Mouse (Mus musculus): ENCODE measurements around the gene 1700069L16Rik. TPM values are rescaled to one million over a fixed set of nuclear protein-coding genes. Genes with fewer than 3 reads are reported as not detected.

Gene 1700069L16Rik
- not detected in 2 replicates for polyA plus RNA-seq (2014; fragmentation: Nextera tagmentation; extraction: Ambion mirVana)

- peak; percentile 70; the same call in 1 of the 2 replicates for ATAC-seq (ENCODE audit: low read depth)
- Histone ChIP-seq H3K9me3 (ENCODE audit: control insufficient read depth, low read length) (no peaks in the 10 kb centered on the region), H3K4me3 (ENCODE audit: low read depth, low read length) (no peak within 1 kb of the TSS), H3K4me1 (ENCODE audit: control insufficient read depth, insufficient read depth, low read length) (no peaks in the 10 kb centered on the region), H3K27ac (ENCODE audit: low read depth, low read length) (no peak within 1 kb of the TSS), H3K36me3 (ENCODE audit: control insufficient read depth, insufficient read depth, low read length) (no peaks in the 10 kb centered on the region), H3K9ac (replicated peaks; ENCODE audit: low read depth, low read length) (no peak within 1 kb of the TSS), H3K4me2 (ENCODE audit: low read depth, low read length) (no peak within 1 kb of the TSS), H3K27me3 (ENCODE audit: control insufficient read depth, insufficient read depth, low read length) (no peaks in the 10 kb centered on the region)
- 3% methylated on average over 15 of the region's 15 CpGs for WGBS
These were observed at the start of gene 1700069L16Rik for GRCm38 (mm10) chr5:113724446-113724845. Gene 1700069L16Rik (minus strand): TSS chr5:113724772.

- H3K9ac ChIP-seq (replicated peaks; ENCODE audit: low read depth, low read length): no peak overlapping the region
These were observed 49.1 kb upstream of the 1700069L16Rik start for GRCm38 (mm10) chr5:113773664-113774063.

GRCm38 (mm10) chr5:113772905-113773519, 48.4 kb upstream of the 1700069L16Rik start:
- H3K4me1 ChIP-seq (ENCODE audit: control insufficient read depth, insufficient read depth, low read length): peaks cover 22% of the 10 kb centered on the region; the same call in 1 of the 2 replicates
- peak overlapping the region; percentile 98 for H3K4me3 ChIP-seq (ENCODE audit: low read depth, low read length)
- peak overlapping the region; percentile 93 for H3K9ac ChIP-seq (replicated peaks; ENCODE audit: low read depth, low read length)
- peak overlapping the region; percentile 99 for H3K27ac ChIP-seq (ENCODE audit: low read depth, low read length)
- H3K27me3 ChIP-seq (ENCODE audit: control insufficient read depth, insufficient read depth, low read length): no peaks in the 10 kb centered on the region
- peaks cover 19% of the 10 kb centered on the region for H3K36me3 ChIP-seq (ENCODE audit: control insufficient read depth, insufficient read depth, low read length)
- H3K9me3 ChIP-seq (ENCODE audit: control insufficient read depth, low read length): no peaks in the 10 kb centered on the region
- peak; percentile 16 for ATAC-seq (ENCODE audit: low read depth)
- 3% methylated on average over 28 of the region's 38 CpGs for WGBS
- peak overlapping the region; percentile 85 for H3K4me2 ChIP-seq (ENCODE audit: low read depth, low read length)

More at GRCm38 (mm10) chr5:113773664-113774063, 49.1 kb upstream of the 1700069L16Rik start:
- no peaks in the 10 kb centered on the region for H3K27me3 ChIP-seq (ENCODE audit: control insufficient read depth, insufficient read depth, low read length)
- 2% methylated on average over 7 of the region's 7 CpGs for WGBS
- peaks cover 22% of the 10 kb centered on the region; the same call in 1 of the 2 replicates for H3K4me1 ChIP-seq (ENCODE audit: control insufficient read depth, insufficient read depth, low read length)
- ATAC-seq (ENCODE audit: low read depth): no peak
- no peaks in the 10 kb centered on the region for H3K9me3 ChIP-seq (ENCODE audit: control insufficient read depth, low read length)
- H3K4me3 ChIP-seq (ENCODE audit: low read depth, low read length): peak overlapping the region; percentile 98
- peak overlapping the region; percentile 85 for H3K4me2 ChIP-seq (ENCODE audit: low read depth, low read length)
- H3K27ac ChIP-seq (ENCODE audit: low read depth, low read length): no peak overlapping the region
- H3K36me3 ChIP-seq (ENCODE audit: control insufficient read depth, insufficient read depth, low read length): peaks cover 19% of the 10 kb centered on the region

GRCm38 (mm10) chr5:113772450-113772895, 47.9 kb upstream of the 1700069L16Rik start, which contains the start of the genes Sart3 and Iscu:
Gene Sart3 (minus strand): TSS chr5:113772510.
Gene Iscu (plus strand): TSS chr5:113772748.
- H3K4me1 ChIP-seq (ENCODE audit: control insufficient read depth, insufficient read depth, low read length): peaks cover 22% of the 10 kb centered on the region; the same call in 1 of the 2 replicates
- H3K9me3 ChIP-seq (ENCODE audit: control insufficient read depth, low read length): no peaks in the 10 kb centered on the region
- H3K27me3 ChIP-seq (ENCODE audit: control insufficient read depth, insufficient read depth, low read length): no peaks in the 10 kb centered on the region
- ATAC-seq (ENCODE audit: low read depth): peak; percentile 82
- H3K4me2 ChIP-seq (ENCODE audit: low read depth, low read length): peak within 1 kb of the TSS; percentile 85
- H3K9ac ChIP-seq (replicated peaks; ENCODE audit: low read depth, low read length): peak within 1 kb of the TSS; percentile 93
- peak within 1 kb of the TSS; percentile 99 for H3K27ac ChIP-seq (ENCODE audit: low read depth, low read length)
- under 1% methylated on average over 48 of the region's 49 CpGs for WGBS
- H3K36me3 ChIP-seq (ENCODE audit: control insufficient read depth, insufficient read depth, low read length): peaks cover 21% of the 10 kb centered on the region
- H3K4me3 ChIP-seq (ENCODE audit: low read depth, low read length): peak within 1 kb of the TSS; percentile 98

GRCm38 (mm10) chr5:113771213-113772162, 46.9 kb upstream of the 1700069L16Rik start:
- peak; percentile 84 for ATAC-seq (ENCODE audit: low read depth)
- H3K4me1 ChIP-seq (ENCODE audit: control insufficient read depth, insufficient read depth, low read length): peaks cover 22% of the 10 kb centered on the region; the same call in 1 of the 2 replicates
- H3K9me3 ChIP-seq (ENCODE audit: control insufficient read depth, low read length): no peaks in the 10 kb centered on the region
- peak overlapping the region; percentile 99 for H3K27ac ChIP-seq (ENCODE audit: low read depth, low read length)
- peaks cover 15% of the 10 kb centered on the region for H3K36me3 ChIP-seq (ENCODE audit: control insufficient read depth, insufficient read depth, low read length)
- peak overlapping the region; percentile 98 for H3K4me3 ChIP-seq (ENCODE audit: low read depth, low read length)
- under 1% methylated on average over 88 of the region's 97 CpGs for WGBS
- H3K4me2 ChIP-seq (ENCODE audit: low read depth, low read length): peak overlapping the region; percentile 85
- no peaks in the 10 kb centered on the region for H3K27me3 ChIP-seq (ENCODE audit: control insufficient read depth, insufficient read depth, low read length)
- peak overlapping the region; percentile 93 for H3K9ac ChIP-seq (replicated peaks; ENCODE audit: low read depth, low read length)

- H3K4me3 ChIP-seq (ENCODE audit: low read depth, low read length): no peak overlapping the region
- no peak for ATAC-seq (ENCODE audit: low read depth)
- no peak overlapping the region for H3K9ac ChIP-seq (replicated peaks; ENCODE audit: low read depth, low read length)
- H3K9me3 ChIP-seq (ENCODE audit: control insufficient read depth, low read length): no peaks in the 10 kb centered on the region
- H3K36me3 ChIP-seq (ENCODE audit: control insufficient read depth, insufficient read depth, low read length): 0 out of 2 replicates have a peak, but pooled peaks cover 3% of the 10 kb centered on the region
- peaks cover 20% of the 10 kb centered on the region; the same call in 1 of the 2 replicates for H3K4me1 ChIP-seq (ENCODE audit: control insufficient read depth, insufficient read depth, low read length)
- no peaks in the 10 kb centered on the region for H3K27me3 ChIP-seq (ENCODE audit: control insufficient read depth, insufficient read depth, low read length)
- no peak overlapping the region for H3K27ac ChIP-seq (ENCODE audit: low read depth, low read length)
- 91% methylated on average over 8 of the region's 8 CpGs for whole genome bisulfite sequencing
- no peak overlapping the region for H3K4me2 ChIP-seq (ENCODE audit: low read depth, low read length)
These were observed 44.2 kb upstream of the 1700069L16Rik start for GRCm38 (mm10) chr5:113768806-113769205.

GRCm38 (mm10) chr5:113765641-113766526, 41.3 kb upstream of the 1700069L16Rik start:
- Histone ChIP-seq H3K9ac (replicated peaks; ENCODE audit: low read depth, low read length) (no peak overlapping the region), H3K27ac (ENCODE audit: low read depth, low read length) (no peak overlapping the region), H3K36me3 (ENCODE audit: control insufficient read depth, insufficient read depth, low read length) (peaks cover 15% of the 10 kb centered on the region; the same call in 1 of the 2 replicates), H3K4me1 (ENCODE audit: control insufficient read depth, insufficient read depth, low read length) (peaks cover 12% of the 10 kb centered on the region; the same call in 1 of the 2 replicates), H3K4me3 (ENCODE audit: low read depth, low read length) (no peak overlapping the region), H3K27me3 (ENCODE audit: control insufficient read depth, insufficient read depth, low read length) (no peaks in the 10 kb centered on the region), H3K9me3 (ENCODE audit: control insufficient read depth, low read length) (no peaks in the 10 kb centered on the region), H3K4me2 (ENCODE audit: low read depth, low read length) (no peak overlapping the region)
- WGBS: 92% methylated on average over 13 of the region's 13 CpGs
- ATAC-seq (ENCODE audit: low read depth): no peak

GRCm38 (mm10) chr5:113764426-113764825, 39.9 kb upstream of the 1700069L16Rik start:
- no peak overlapping the region for H3K4me3 ChIP-seq (ENCODE audit: low read depth, low read length)
- H3K36me3 ChIP-seq (ENCODE audit: control insufficient read depth, insufficient read depth, low read length): peaks cover 24% of the 10 kb centered on the region
- ATAC-seq (ENCODE audit: low read depth): no peak
- 90% methylated on average over 7 of the region's 7 CpGs for WGBS
- no peaks in the 10 kb centered on the region for H3K9me3 ChIP-seq (ENCODE audit: control insufficient read depth, low read length)
- H3K27me3 ChIP-seq (ENCODE audit: control insufficient read depth, insufficient read depth, low read length): no peaks in the 10 kb centered on the region
- H3K9ac ChIP-seq (replicated peaks; ENCODE audit: low read depth, low read length): no peak overlapping the region
- H3K4me1 ChIP-seq (ENCODE audit: control insufficient read depth, insufficient read depth, low read length): no peaks in the 10 kb centered on the region
- H3K27ac ChIP-seq (ENCODE audit: low read depth, low read length): no peak overlapping the region
- no peak overlapping the region for H3K4me2 ChIP-seq (ENCODE audit: low read depth, low read length)
